Mouse (Mus musculus) bone marrow macrophage, adult 2 months (primary cell): ENCODE measurements around the gene Oxct1.

Experiments
- CTCF ChIP-seq: IDR thresholded peaks from 2 replicates; pipeline ENCODE4 v1.5.1; 2012; ENCODE audit warnings: low read depth, mild to moderate bottlenecking, low read length, moderate library complexity
- POLR2A ChIP-seq: IDR thresholded peaks from 2 replicates; pipeline ENCODE4 v1.6.1; 2012; ENCODE audit warnings: mild to moderate bottlenecking, low read depth, low read length, borderline replicate concordance

DNA sequence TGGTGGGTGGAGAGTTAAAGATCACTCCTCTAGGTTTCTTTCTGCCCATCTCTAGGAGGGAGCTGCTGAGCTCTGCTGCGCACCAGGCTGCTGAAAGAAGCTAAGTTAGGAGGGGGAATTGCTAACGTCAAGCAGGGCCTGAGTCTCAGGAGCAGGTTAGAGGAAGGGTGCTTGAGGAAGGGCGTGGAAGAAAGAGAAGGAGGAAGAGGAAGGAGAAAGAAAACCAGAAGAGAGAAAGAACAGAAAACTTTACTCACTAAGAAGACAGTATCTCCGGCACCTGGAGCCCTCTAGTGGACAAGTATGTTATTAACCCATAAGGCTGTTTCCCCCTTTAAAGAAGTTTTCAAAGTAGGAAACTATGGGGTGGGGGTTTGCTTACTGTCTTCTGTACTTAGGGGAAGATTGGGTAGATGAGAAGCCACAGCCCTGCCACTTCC lies 16.9 kb downstream of the Oxct1 start:
- TF ChIP-seq CTCF (peak; percentile 10; the same call in 1 of the 2 replicates), POLR2A (no peak)
